Mouse (Mus musculus) hindbrain, postnatal 0 days (tissue): ENCODE results near the gene Jph3. TPM values are rescaled to one million over a fixed set of nuclear protein-coding genes. Genes with fewer than 3 reads are reported as not detected.
A peak's percentile ranks its signal among the peaks of the same experiment; 100 is the strongest.

ENCODE experiments used
- ATAC-seq: fragments of 200-750 bp; cut with Nextera tagmentation; 2 replicates; pipeline ENCODE4 v1.8.0; 2017; ENCODE audit warnings: mild to moderate bottlenecking, moderate TSS enrichment, moderate library complexity
- DNase-seq: peaks from one replicate; pipeline ENCODE4 v3.0.0-alpha.2; 2015; ENCODE audit warnings: low spot score
- H3K27ac ChIP-seq: fragments of 300-500 bp; sonication (generic); 2 replicates; pipeline ENCODE4 v1.5.1; 2014; ENCODE audit warnings: mild to moderate bottlenecking
- H3K27me3 ChIP-seq: fragments of 300-500 bp; sonication (generic); 2 replicates; pipeline ENCODE4 v1.6.1; 2014; ENCODE audit warnings: low read length, mixed read lengths; ENCODE audit not compliant: insufficient read depth
- H3K36me3 ChIP-seq: fragments of 300-500 bp; sonication (generic); 2 replicates; pipeline ENCODE4 v1.6.1; 2014; ENCODE audit warnings: low read length, mixed read lengths; ENCODE audit not compliant: insufficient read depth
- H3K4me1 ChIP-seq: fragments of 300-500 bp; sonication (generic); 2 replicates; pipeline ENCODE4 v1.6.1; 2014; ENCODE audit warnings: antibody characterized with exemption, low read length, mixed read lengths; ENCODE audit not compliant: insufficient read depth
- H3K4me2 ChIP-seq: fragments of 300-500 bp; sonication (generic); 2 replicates; pipeline ENCODE4 v1.6.1; 2014; ENCODE audit warnings: low read depth, mild to moderate bottlenecking, low read length, moderate library complexity, mixed read lengths
- H3K4me3 ChIP-seq: fragments of 300-500 bp; sonication (generic); 2 replicates; pipeline ENCODE4 v1.5.1; 2014; ENCODE audit warnings: low read length
- H3K9ac ChIP-seq: fragments of 300-500 bp; sonication (generic); replicated peaks from 2 replicates; pipeline ENCODE4 v1.6.1; 2014; ENCODE audit warnings: mild to moderate bottlenecking, low read length, moderate library complexity, mixed read lengths
- H3K9me3 ChIP-seq: fragments of 300-500 bp; sonication (generic); 2 replicates; pipeline ENCODE4 v1.6.1; 2016; ENCODE audit warnings: low read length, mixed read lengths
- CTCF ChIP-seq: IDR thresholded peaks from 2 replicates; pipeline ENCODE4 v1.5.1; 2016; ENCODE audit warnings: antibody characterized with exemption, control low read depth, low read depth
- WGBS: fragments of 180-500 bp; shearing (Covaris S2); extraction: QIAGEN DNeasy Blood & Tissue Kit; methylation state at CpG from one replicate; pipeline ENCODE4 v1.1.7; 2014; 5-methylcytosine and 5-hydroxymethylcytosine counted together
- polyA plus RNA-seq: library from polyadenylated mRNA; unstranded; fragments of >200 nt; fragmentation: Nextera tagmentation; extraction: Ambion mirVana; gene quantifications from 2 replicates; pipeline ENCODE4 v1.2.1, GENCODE M21; 2015
- total RNA-seq: library from RNA; depleted of rRNA; stranded (reverse); fragments of >200 nt; gene quantifications from 2 replicates; pipeline ENCODE4 v1.2.3, GENCODE M21; 2014

Gene Jph3
- total and polyA plus RNA-seq, 2 experiments from 2014 or later = 75.2 to 102 TPM

GRCm38 (mm10) chr8:121706956-121707355 is 22.5 kb upstream of the Jph3 start:
- no peak overlapping the region for H3K4me2 ChIP-seq
- TF ChIP-seq CTCF = no peak
- H3K27ac ChIP-seq = no peak overlapping the region
- ATAC-seq (no peak), DNase-seq (no peak)
- H3K9ac ChIP-seq = no peak overlapping the region
- no peaks in the 10 kb centered on the region for H3K27me3 ChIP-seq
- no peak overlapping the region for H3K4me3 ChIP-seq
- no peaks in the 10 kb centered on the region for H3K36me3 ChIP-seq
- whole genome bisulfite sequencing = 82% methylated on average over 11 of the region's 11 CpGs
- no peaks in the 10 kb centered on the region for H3K4me1 ChIP-seq
- no peaks in the 10 kb centered on the region for H3K9me3 ChIP-seq

DNA sequence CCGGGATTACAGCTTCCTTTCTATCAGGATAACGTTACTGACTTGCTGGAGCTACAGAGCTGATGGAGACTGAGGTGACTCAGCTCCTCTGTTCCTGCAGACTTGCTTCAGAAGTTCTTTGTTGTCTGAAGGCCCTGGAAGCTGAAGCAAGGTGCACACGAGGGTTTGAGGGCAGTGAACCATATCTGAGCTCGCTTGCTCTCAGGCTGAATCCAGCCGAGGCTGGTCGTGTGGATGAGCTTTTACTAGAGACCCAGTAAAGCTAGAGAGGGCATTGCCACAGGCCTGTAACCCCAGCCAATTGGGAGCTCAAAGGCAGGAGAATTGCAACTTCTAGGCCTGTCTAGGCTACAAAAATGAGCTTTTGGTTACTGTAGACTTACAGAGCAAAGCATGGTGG is 21.0 kb upstream of the Jph3 start:
- Histone ChIP-seq H3K4me1 (no peaks in the 10 kb centered on the region), H3K36me3 (no peaks in the 10 kb centered on the region), H3K4me2 (no peak overlapping the region), H3K9me3 (no peaks in the 10 kb centered on the region), H3K27ac (no peak overlapping the region), H3K27me3 (no peaks in the 10 kb centered on the region), H3K4me3 (no peak overlapping the region), H3K9ac (no peak overlapping the region)
- TF ChIP-seq CTCF = no peak
- 55% methylated on average over 6 of the region's 6 CpGs for WGBS
- ATAC-seq (no peak), DNase-seq (no peak)

DNA sequence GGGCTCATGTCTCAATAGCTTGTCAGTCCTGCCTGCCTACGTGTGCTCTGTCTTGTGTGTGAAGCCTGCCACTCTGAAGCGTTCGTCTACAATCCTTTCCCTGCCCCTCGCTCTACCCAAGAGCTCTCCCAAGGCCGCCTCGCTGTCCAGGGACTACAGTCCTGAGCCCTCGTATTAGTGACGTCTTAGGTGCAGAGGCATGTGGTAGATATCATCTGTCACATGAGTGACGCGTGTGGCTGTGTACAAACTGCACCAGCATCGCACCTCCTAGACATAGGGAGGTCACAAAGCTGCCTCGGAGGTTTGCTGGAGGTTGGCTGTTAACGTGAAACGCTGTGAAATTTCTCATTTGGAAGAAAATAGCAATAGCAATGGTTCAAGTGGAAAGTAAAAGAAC is 11.9 kb upstream of the Jph3 start:
- Histone ChIP-seq H3K4me1 (peaks cover 9% of the 10 kb centered on the region), H3K9ac (no peak overlapping the region), H3K9me3 (no peaks in the 10 kb centered on the region), H3K4me2 (peak overlapping the region; percentile 32; the same call in 1 of the 2 replicates), H3K36me3 (no peaks in the 10 kb centered on the region), H3K27me3 (no peaks in the 10 kb centered on the region), H3K27ac (peak overlapping the region; percentile 57), H3K4me3 (0 out of 2 replicates have a peak overlapping the region, but pooled peaks have one; percentile 2)
- ATAC-seq (peak; percentile 75), DNase-seq (no peak)
- TF ChIP-seq CTCF = no peak
- WGBS = 39% methylated on average over 14 of the region's 14 CpGs

- Histone ChIP-seq H3K4me3 (no peak overlapping the region), H3K36me3 (no peaks in the 10 kb centered on the region), H3K9ac (no peak overlapping the region), H3K4me2 (peak overlapping the region; percentile 32; the same call in 1 of the 2 replicates), H3K27me3 (no peaks in the 10 kb centered on the region), H3K27ac (peak overlapping the region; percentile 57; the same call in 1 of the 2 replicates), H3K9me3 (no peaks in the 10 kb centered on the region), H3K4me1 (peaks cover 9% of the 10 kb centered on the region)
- peak; percentile 94 for ATAC-seq
- TF ChIP-seq CTCF = peak; percentile 99
- peak; percentile 98 for DNase-seq
- 19% methylated on average over 12 of the region's 12 CpGs for WGBS
Observed at GRCm38 (mm10) chr8:121717982-121718425, 11.4 kb upstream of the Jph3 start.

DNA sequence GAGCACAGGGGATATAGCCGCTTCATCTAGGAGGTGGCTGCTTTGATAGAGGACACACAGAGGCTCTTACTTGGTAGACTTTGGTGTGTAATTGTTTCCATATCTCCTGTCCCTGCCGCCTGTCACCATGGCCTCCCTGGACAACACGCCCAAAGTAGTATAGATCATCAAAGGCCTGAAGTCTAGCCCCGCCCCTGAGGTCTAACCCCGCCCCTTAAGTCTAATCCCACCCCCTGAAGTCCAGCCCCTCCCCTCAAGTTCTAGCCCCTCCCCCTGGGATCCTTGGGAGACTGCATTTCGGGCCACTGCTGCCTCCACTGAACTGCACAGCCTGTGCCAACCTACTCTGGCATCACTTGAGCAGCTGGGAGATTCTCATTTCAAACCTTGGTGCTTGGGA is 10.5 kb upstream of the Jph3 start:
- ATAC-seq = no peak
- no peaks in the 10 kb centered on the region for H3K9me3 ChIP-seq
- H3K4me2 ChIP-seq = no peak overlapping the region
- DNase-seq = no peak
- no peak overlapping the region for H3K27ac ChIP-seq
- TF ChIP-seq CTCF = no peak
- H3K9ac ChIP-seq = no peak overlapping the region
- no peak overlapping the region for H3K4me3 ChIP-seq
- WGBS = 60% methylated on average over 6 of the region's 6 CpGs
- H3K36me3 ChIP-seq = no peaks in the 10 kb centered on the region
- H3K27me3 ChIP-seq = no peaks in the 10 kb centered on the region
- peaks cover 9% of the 10 kb centered on the region for H3K4me1 ChIP-seq

DNA sequence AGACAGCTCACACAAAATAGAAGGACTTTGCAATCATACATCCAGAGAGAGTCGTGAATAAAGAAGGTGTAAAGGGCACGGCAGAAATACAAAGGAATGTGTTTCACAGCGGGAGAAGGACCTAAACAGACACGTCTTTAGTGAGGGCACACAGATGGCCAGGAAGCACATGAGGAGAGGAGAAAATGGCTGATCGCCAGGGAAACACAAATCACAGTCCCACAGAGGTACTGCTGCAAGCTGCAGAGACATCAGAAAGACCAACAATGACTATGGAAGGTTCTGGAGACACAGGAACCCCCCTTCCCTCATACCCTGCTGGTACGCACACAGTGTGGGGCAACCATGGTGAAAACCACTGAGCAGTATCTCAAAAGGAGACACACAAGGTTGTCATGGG is 8.4 kb upstream of the Jph3 start:
- no peaks in the 10 kb centered on the region for H3K27me3 ChIP-seq
- 35% methylated on average over 6 of the region's 6 CpGs for whole genome bisulfite sequencing
- no peak overlapping the region for H3K9ac ChIP-seq
- no peak overlapping the region for H3K4me2 ChIP-seq
- no peak for TF ChIP-seq CTCF
- no peak overlapping the region for H3K27ac ChIP-seq
- H3K4me3 ChIP-seq = no peak overlapping the region
- peaks cover 9% of the 10 kb centered on the region for H3K4me1 ChIP-seq
- ATAC-seq (no peak), DNase-seq (no peak)
- no peaks in the 10 kb centered on the region for H3K36me3 ChIP-seq
- no peaks in the 10 kb centered on the region for H3K9me3 ChIP-seq

DNA sequence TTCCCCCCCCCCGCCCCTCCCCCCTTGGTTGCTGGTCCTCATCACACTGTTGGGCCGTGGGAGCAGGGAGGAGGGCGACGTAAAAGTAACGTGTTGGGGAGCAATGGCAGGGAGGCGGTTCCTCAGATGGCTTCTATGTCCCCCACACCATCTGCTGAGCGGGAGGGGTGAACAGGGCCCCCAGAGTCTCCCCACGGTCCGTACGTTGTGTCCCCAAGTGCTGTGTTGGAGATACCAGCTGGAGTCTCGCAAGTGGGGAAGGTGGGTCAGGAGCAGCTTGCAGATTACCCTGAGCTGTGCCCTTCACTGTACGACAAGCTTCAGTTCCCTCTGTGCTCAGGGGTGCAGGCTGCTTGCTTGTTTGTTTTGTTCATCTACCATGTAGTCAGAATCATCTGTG is 5.6 kb upstream of the Jph3 start:
- WGBS = 73% methylated on average over 12 of the region's 12 CpGs
- peak; percentile 21; the same call in 1 of the 2 replicates for ATAC-seq
- H3K9me3 ChIP-seq = no peaks in the 10 kb centered on the region

More for the DNA sequence above, 5.6 kb upstream of the Jph3 start:
- no peak overlapping the region for H3K4me3 ChIP-seq
- no peak overlapping the region for H3K4me2 ChIP-seq
- H3K27me3 ChIP-seq = no peaks in the 10 kb centered on the region
- no peaks in the 10 kb centered on the region for H3K36me3 ChIP-seq
- H3K9ac ChIP-seq = no peak overlapping the region
- H3K4me1 ChIP-seq = no peaks in the 10 kb centered on the region
- H3K27ac ChIP-seq = no peak overlapping the region
- no peak for TF ChIP-seq CTCF
- no peak for DNase-seq
